Mouse (Mus musculus) small intestine, adult 2 months (tissue): ENCODE measurements around the gene Ext2. TPM values are rescaled to one million over a fixed set of nuclear protein-coding genes. Genes with fewer than 3 reads are reported as not detected.

ENCODE experiments used
- H3K27ac ChIP-seq: fragments of 200-500 bp; 2 replicates; pipeline ENCODE4 v1.5.1; 2012; ENCODE audit warnings: low read depth, low read length, control low read depth, inconsistent platforms; ENCODE audit not compliant: insufficient read depth
- H3K27me3 ChIP-seq: fragments of 200-500 bp; 2 replicates; pipeline ENCODE4 v1.6.1; 2012; ENCODE audit warnings: mild to moderate bottlenecking, moderate library complexity, low read length, inconsistent platforms; ENCODE audit not compliant: control insufficient read depth, insufficient read depth
- H3K36me3 ChIP-seq: fragments of 200-500 bp; 2 replicates; pipeline ENCODE4 v1.6.1; 2012; ENCODE audit warnings: mild to moderate bottlenecking, low read length, control low read depth, inconsistent platforms; ENCODE audit not compliant: control insufficient read depth, insufficient read depth
- H3K4me1 ChIP-seq: fragments of 200-500 bp; 2 replicates; pipeline ENCODE4 v1.6.1; 2012; ENCODE audit warnings: low read length, inconsistent platforms, mixed read lengths; ENCODE audit not compliant: control insufficient read depth, insufficient read depth, insufficient read length
- H3K4me3 ChIP-seq: fragments of 200-500 bp; 2 replicates; pipeline ENCODE4 v1.5.1; 2012; ENCODE audit warnings: low read depth, mild to moderate bottlenecking, control low read depth, inconsistent platforms, low read length, moderate library complexity
- CTCF ChIP-seq: fragments of 200-500 bp; IDR thresholded peaks from 2 replicates; pipeline ENCODE4 v1.5.1; 2012; ENCODE audit warnings: low read depth, mild to moderate bottlenecking, control low read depth, inconsistent platforms, low read length, moderate library complexity, mixed read lengths; ENCODE audit not compliant: insufficient replicate concordance, insufficient read length; ENCODE audit errors: extremely low read depth
- POLR2A ChIP-seq: fragments of 200-500 bp; IDR thresholded peaks from 2 replicates; pipeline ENCODE4 v1.6.1; 2012; ENCODE audit warnings: low read depth, mild to moderate bottlenecking, control low read depth, inconsistent platforms, low read length, moderate library complexity
- WGBS: fragments of 180-500 bp; shearing (Covaris S2); methylation state at CpG from one replicate; pipeline ENCODE4 v1.1.7; 2018; 5-methylcytosine and 5-hydroxymethylcytosine counted together
- polyA plus RNA-seq: library from polyadenylated mRNA; depleted of rRNA; stranded (reverse); fragments of >200 nt; gene quantifications from 2 replicates; pipeline ENCODE4 v1.2.3, GENCODE M21; 2012

The Ext2 gene
- polyA plus RNA-seq, 1 experiment: 28.6 TPM

DNA sequence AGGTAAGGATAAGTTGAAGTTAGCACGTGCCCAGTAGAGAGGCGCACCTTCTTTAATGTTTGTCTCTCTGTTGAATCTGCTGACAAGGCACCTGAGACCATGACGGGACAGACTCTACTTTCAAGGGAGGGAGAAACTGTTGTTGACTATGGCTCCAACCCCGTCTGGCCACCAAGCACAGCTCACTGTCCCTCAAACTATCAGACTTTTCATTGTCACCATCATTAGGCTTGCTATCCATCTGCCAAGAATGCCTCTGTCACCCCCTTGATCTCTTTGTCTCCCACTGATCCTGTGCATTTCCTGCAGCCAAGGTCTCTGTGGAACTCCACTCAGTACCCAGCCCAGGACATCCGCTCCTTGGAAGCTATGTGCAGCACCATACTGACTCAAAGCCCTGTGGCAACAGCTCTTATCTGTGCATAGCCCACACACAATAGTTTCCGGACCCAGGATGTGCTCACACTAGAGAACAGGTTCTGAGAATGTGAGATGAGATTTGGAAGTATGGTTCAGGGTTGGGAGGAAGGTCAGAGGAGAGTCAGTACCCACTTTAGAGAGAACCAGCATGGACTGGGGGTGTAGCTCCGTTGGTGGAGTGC lies 139.7 kb downstream of the Ext2 start:
- Histone ChIP-seq H3K27ac (no peak overlapping the region), H3K36me3 (no peaks in the 10 kb centered on the region), H3K27me3 (no peaks in the 10 kb centered on the region), H3K4me1 (no peaks in the 10 kb centered on the region), H3K4me3 (no peak overlapping the region)
- TF ChIP-seq POLR2A (no peak), CTCF (no peak)
- 77% methylated on average over 7 of the region's 7 CpGs for WGBS

DNA sequence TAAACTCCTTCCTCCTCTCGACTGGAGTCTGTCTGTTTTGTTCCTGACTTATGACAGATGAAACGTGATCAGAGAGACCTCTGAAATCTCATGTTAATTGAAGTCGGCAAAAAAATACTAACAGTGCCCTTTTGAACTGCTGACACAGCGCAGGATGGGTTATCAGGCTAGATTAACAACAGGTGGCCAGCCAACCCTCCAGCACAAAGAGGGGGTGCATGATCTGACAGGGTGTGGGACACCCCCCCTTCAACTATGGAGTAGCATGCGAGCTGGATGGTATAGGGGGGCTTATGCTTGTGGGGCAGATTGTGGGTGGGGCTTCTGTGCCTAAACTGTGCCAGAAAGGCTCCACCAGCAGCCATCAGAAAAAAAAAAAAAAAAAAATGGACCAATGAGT lies 141.0 kb downstream of the Ext2 start:
- no peaks in the 10 kb centered on the region for H3K36me3 ChIP-seq
- H3K27me3 ChIP-seq: no peaks in the 10 kb centered on the region
- no peak overlapping the region for H3K4me3 ChIP-seq
- no peaks in the 10 kb centered on the region for H3K4me1 ChIP-seq
- WGBS: 14% methylated on average over 5 of the region's 5 CpGs
- H3K27ac ChIP-seq: no peak overlapping the region
- TF ChIP-seq CTCF: no peak
- no peak for TF ChIP-seq POLR2A

DNA sequence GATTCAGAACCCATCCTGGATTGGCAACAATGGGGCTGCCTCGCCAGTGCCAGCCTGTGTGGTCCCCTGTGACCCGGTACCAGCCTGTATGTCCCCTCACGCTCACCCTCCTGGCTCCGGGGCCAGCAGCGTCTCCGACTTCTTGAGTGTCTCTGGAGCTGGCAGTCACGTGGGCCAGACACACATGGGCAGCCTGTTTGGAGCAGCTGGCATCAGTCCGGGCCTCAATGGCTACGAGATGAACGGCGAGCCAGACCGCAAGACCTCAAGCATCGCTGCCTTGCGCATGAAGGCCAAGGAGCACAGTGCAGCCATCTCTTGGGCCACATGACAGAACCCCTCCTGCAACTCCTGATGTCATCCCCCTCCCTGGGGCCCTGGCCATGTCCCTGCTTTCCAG lies 145.1 kb downstream of the Ext2 start:
- WGBS: 94% methylated on average over 14 of the region's 14 CpGs
- no peak for TF ChIP-seq CTCF
- TF ChIP-seq POLR2A: no peak
- Histone ChIP-seq H3K36me3 (no peaks in the 10 kb centered on the region), H3K27me3 (no peaks in the 10 kb centered on the region), H3K4me1 (no peaks in the 10 kb centered on the region), H3K4me3 (no peak overlapping the region), H3K27ac (no peak overlapping the region)

DNA sequence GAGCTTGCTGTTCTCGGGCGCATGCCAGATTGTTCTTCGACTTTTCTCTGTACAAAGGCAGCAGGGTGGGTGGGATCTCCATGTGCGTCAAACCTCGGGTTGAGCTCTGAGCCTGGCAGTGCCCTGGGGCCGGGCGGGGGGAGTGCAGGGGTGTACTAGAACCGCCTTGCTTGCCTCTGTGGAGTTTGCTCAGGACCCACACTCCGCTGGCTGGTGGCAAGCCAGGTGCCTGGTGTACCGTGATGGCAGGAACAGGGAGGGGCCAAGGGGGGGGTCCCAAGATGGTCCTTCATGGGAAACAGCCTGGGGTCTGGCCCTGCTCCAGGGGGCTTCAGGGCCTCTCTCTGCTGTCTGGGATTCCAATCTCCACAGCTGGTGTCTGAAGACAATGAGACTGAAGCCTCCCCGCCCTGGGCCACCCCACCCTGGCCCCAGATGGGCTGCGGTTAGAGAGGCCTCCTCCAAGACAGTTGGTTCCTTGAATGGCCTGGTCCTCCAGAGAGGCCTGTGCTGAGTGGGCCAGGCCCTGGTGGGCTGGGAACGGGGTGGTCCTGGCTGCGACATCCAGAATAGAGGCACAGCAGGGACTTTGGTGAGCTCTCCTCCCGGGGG lies 150.7 kb downstream of the Ext2 start:
- 77% methylated on average over 15 of the region's 15 CpGs for WGBS

DNA sequence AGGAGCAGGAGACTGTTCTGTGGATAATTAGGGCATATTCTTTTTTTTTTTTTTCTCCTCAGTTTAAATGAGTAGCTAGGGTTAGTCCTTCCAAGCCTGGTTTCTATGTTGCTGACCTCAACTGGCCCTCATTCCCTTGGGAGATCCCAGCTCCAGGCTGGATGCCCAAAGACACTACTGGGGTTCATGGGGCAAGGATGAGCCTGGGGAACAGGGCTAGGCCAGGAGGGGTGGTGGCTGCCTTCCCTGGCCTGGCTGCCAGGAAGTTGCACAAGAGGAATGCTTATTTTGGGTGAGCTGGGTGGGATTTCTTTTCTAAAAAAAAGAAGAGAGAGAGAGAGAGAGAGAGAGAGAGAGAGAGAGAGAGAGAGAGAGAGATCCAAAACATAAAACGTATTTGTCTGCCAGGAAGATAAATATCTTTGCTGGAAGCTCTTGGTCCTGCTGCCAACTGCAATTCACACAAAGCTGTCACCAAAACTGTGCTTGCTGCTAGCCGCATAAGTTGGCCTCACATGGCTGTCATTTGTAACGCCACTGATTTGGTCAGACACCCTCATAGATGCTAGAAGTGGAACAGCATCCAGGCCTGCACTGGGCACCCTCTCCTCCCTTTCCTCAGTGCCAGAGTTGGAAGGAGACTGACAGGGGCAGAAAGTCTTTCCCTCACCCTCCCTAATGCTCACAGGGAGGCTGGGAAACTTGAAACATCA lies 156.1 kb downstream of the Ext2 start:
- no peaks in the 10 kb centered on the region for H3K27me3 ChIP-seq
- 55% methylated on average over 3 of the region's 3 CpGs for WGBS
- TF ChIP-seq CTCF (no peak), POLR2A (no peak)
- no peaks in the 10 kb centered on the region for H3K36me3 ChIP-seq
- H3K27ac ChIP-seq: no peak overlapping the region
- no peaks in the 10 kb centered on the region for H3K4me1 ChIP-seq
- H3K4me3 ChIP-seq: no peak overlapping the region

More for the DNA sequence above, 150.7 kb downstream of the Ext2 start:
- TF ChIP-seq POLR2A (no peak), CTCF (no peak)
- Histone ChIP-seq H3K4me1 (no peaks in the 10 kb centered on the region), H3K36me3 (no peaks in the 10 kb centered on the region), H3K27me3 (no peaks in the 10 kb centered on the region), H3K27ac (no peak overlapping the region), H3K4me3 (no peak overlapping the region)

DNA sequence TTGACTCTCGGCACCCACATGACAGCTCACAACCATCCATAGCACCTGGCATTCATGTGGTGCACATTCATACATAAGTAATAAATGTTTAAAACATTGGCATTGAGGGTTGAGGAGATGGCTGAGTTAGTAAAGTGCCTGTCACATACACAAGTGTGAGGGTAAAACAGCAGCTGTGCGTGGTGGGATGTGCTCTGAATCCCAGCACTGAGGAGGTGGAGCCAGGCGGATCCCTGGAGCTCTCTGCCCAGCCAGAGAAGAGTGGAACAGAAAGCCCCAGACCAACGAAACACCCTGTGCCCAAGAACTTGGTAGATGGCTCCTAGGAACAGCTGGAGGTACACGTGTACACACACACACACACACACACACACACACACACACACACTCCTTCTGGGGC lies 156.9 kb downstream of the Ext2 start:
- Histone ChIP-seq H3K27me3 (no peaks in the 10 kb centered on the region), H3K4me3 (no peak overlapping the region), H3K27ac (no peak overlapping the region), H3K36me3 (no peaks in the 10 kb centered on the region), H3K4me1 (no peaks in the 10 kb centered on the region)
- TF ChIP-seq POLR2A (no peak), CTCF (no peak)
- WGBS: 75% methylated on average over 5 of the region's 5 CpGs

DNA sequence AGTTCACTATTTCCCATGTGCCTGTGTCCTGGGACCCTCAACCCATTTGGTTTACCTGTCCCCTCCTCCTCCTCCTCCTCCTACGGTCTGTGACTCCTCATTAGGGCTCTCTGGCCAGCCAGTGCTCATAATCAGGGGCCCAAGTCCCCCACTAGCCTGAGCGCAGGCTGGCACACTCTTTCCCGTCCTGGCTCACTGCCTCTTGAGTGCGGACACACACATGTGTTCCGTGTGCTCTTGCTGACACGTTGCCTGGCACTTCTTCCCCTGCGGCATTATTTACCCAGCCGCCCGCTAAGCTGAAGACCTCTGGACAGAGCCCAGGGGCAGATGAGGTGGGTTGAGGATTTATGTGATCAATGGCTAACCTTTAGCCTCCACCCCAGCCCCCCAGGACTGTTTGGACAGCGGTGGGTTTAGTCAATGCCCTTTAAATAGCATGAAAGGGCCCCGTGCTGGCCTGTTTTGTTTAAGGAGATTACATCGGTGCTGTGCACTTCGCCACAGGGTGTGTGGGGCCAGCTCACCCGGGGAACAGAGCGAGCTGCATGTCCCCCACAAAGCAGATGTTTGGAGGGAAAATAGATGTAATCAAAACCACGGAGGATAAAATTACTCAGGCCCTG lies 160.0 kb downstream of the Ext2 start:
- H3K36me3 ChIP-seq: no peaks in the 10 kb centered on the region
- H3K27me3 ChIP-seq: no peaks in the 10 kb centered on the region
- 41% methylated on average over 16 of the region's 16 CpGs for WGBS
- TF ChIP-seq CTCF (no peak), POLR2A (no peak)
- no peaks in the 10 kb centered on the region for H3K4me1 ChIP-seq
- no peak overlapping the region for H3K4me3 ChIP-seq
- H3K27ac ChIP-seq: no peak overlapping the region
